Mouse (Mus musculus) forebrain, embryonic 12.5 days (tissue): ENCODE results near the gene Colgalt2. TPM values are rescaled to one million over a fixed set of nuclear protein-coding genes. Genes with fewer than 3 reads are reported as not detected.

Experiments
- ATAC-seq: fragments of 200-750 bp; cut with Nextera tagmentation; 2 replicates; pipeline ENCODE4 v1.8.0; 2017; ENCODE audit warnings: moderate TSS enrichment; ENCODE audit not compliant: low FRiP score
- H3K27ac ChIP-seq: fragments of 300-500 bp; sonication (generic); 2 replicates; pipeline ENCODE4 v1.5.1; 2016; ENCODE audit warnings: mild to moderate bottlenecking
- H3K27me3 ChIP-seq: fragments of 300-500 bp; sonication (generic); 2 replicates; pipeline ENCODE4 v1.6.1; 2016; ENCODE audit warnings: mild to moderate bottlenecking
- H3K36me3 ChIP-seq: fragments of 300-500 bp; sonication (generic); replicated peaks from 2 replicates; pipeline ENCODE4 v1.6.1; 2016; ENCODE audit warnings: mild to moderate bottlenecking
- H3K4me1 ChIP-seq: fragments of 300-500 bp; sonication (generic); 2 replicates; pipeline ENCODE4 v1.6.1; 2016
- H3K4me2 ChIP-seq: fragments of 300-500 bp; sonication (generic); 2 replicates; pipeline ENCODE4 v1.6.1; 2016; ENCODE audit warnings: mild to moderate bottlenecking, moderate library complexity
- H3K4me3 ChIP-seq: fragments of 300-500 bp; sonication (generic); replicated peaks from 2 replicates; pipeline ENCODE4 v1.5.1; 2016; ENCODE audit warnings: mild to moderate bottlenecking
- H3K9ac ChIP-seq: fragments of 300-500 bp; sonication (generic); 2 replicates; pipeline ENCODE4 v1.6.1; 2016; ENCODE audit warnings: mild to moderate bottlenecking
- H3K9me3 ChIP-seq: fragments of 300-500 bp; sonication (generic); 2 replicates; pipeline ENCODE4 v1.6.1; 2016
- WGBS: fragments of 180-500 bp; shearing (Covaris S2); methylation state at CpG from one replicate; pipeline ENCODE4 v1.1.7; 2016; 5-methylcytosine and 5-hydroxymethylcytosine counted together
- polyA plus RNA-seq: library from polyadenylated mRNA; unstranded; fragments of >200 nt; fragmentation: Nextera tagmentation; extraction: Ambion mirVana; gene quantifications from 2 replicates; pipeline ENCODE4 v1.2.1, GENCODE M21; 2016

Gene Colgalt2
- polyA plus RNA-seq, 1 experiment from 2014 or later, result 2.1 TPM

GRCm38 (mm10) chr1:152400556-152401540, 1.2 kb downstream of the Colgalt2 start:
- Histone ChIP-seq H3K36me3 (no peaks in the 10 kb centered on the region), H3K9ac (peak overlapping the region; percentile 71), H3K9me3 (no peaks in the 10 kb centered on the region), H3K4me1 (peaks cover 16% of the 10 kb centered on the region), H3K27me3 (peaks cover 24% of the 10 kb centered on the region), H3K4me2 (peak overlapping the region; percentile 96), H3K4me3 (peak overlapping the region; percentile 65), H3K27ac (no peak overlapping the region)
- 12% methylated on average over 14 of the region's 14 CpGs for WGBS
- peak; percentile 62; the same call in 1 of the 2 replicates for ATAC-seq

GRCm38 (mm10) chr1:152407021-152407946, 7.7 kb downstream of the Colgalt2 start:
- Histone ChIP-seq H3K9ac (no peak overlapping the region), H3K36me3 (no peaks in the 10 kb centered on the region), H3K9me3 (peaks cover 2% of the 10 kb centered on the region), H3K4me2 (peak overlapping the region; percentile 35), H3K27me3 (no peaks in the 10 kb centered on the region), H3K4me1 (peaks cover 4% of the 10 kb centered on the region; the same call in 1 of the 2 replicates), H3K4me3 (no peak overlapping the region), H3K27ac (no peak overlapping the region)
- 48% methylated on average over 22 of the region's 22 CpGs for WGBS
- no peak for ATAC-seq

- no peak overlapping the region for H3K27ac ChIP-seq
- 81% methylated on average over 4 of the region's 4 CpGs for WGBS
- no peak overlapping the region for H3K9ac ChIP-seq
- H3K9me3 ChIP-seq, result peaks cover 4% of the 10 kb centered on the region
- no peaks in the 10 kb centered on the region for H3K36me3 ChIP-seq
- peaks cover 6% of the 10 kb centered on the region for H3K4me1 ChIP-seq
- H3K4me3 ChIP-seq, result no peak overlapping the region
- no peak for ATAC-seq
- H3K4me2 ChIP-seq, result no peak overlapping the region
- no peaks in the 10 kb centered on the region for H3K27me3 ChIP-seq
These were observed 9.7 kb downstream of the Colgalt2 start for GRCm38 (mm10) chr1:152409356-152409755.

GRCm38 (mm10) chr1:152410657-152411056, 11.0 kb downstream of the Colgalt2 start:
- H3K4me1 ChIP-seq, result peaks cover 10% of the 10 kb centered on the region
- no peaks in the 10 kb centered on the region for H3K27me3 ChIP-seq
- H3K27ac ChIP-seq, result no peak overlapping the region
- H3K9ac ChIP-seq, result no peak overlapping the region
- no peak overlapping the region for H3K4me3 ChIP-seq
- no peaks in the 10 kb centered on the region for H3K36me3 ChIP-seq
- no peak for ATAC-seq
- H3K4me2 ChIP-seq, result no peak overlapping the region
- WGBS, result 94% methylated on average over 3 of the region's 3 CpGs
- peaks cover 4% of the 10 kb centered on the region for H3K9me3 ChIP-seq

- no peak overlapping the region for H3K27ac ChIP-seq
- H3K9me3 ChIP-seq, result peaks cover 4% of the 10 kb centered on the region
- no peak overlapping the region for H3K9ac ChIP-seq
These were observed 13.5 kb downstream of the Colgalt2 start for GRCm38 (mm10) chr1:152413116-152413515.

GRCm38 (mm10) chr1:152413961-152414360, 14.3 kb downstream of the Colgalt2 start:
- H3K27me3 ChIP-seq, result no peaks in the 10 kb centered on the region
- no peak overlapping the region for H3K27ac ChIP-seq
- no peaks in the 10 kb centered on the region for H3K36me3 ChIP-seq
- no peak overlapping the region for H3K4me2 ChIP-seq
- no peak overlapping the region for H3K9ac ChIP-seq
- peaks cover 4% of the 10 kb centered on the region for H3K9me3 ChIP-seq
- H3K4me1 ChIP-seq, result peaks cover 6% of the 10 kb centered on the region; the same call in 1 of the 2 replicates
- 80% methylated on average over 1 of the region's 1 CpGs for WGBS
- ATAC-seq, result no peak
- no peak overlapping the region for H3K4me3 ChIP-seq

More at GRCm38 (mm10) chr1:152413116-152413515, 13.5 kb downstream of the Colgalt2 start:
- 94% methylated on average over 2 of the region's 2 CpGs for WGBS
- Histone ChIP-seq H3K4me3 (no peak overlapping the region), H3K4me2 (no peak overlapping the region), H3K36me3 (no peaks in the 10 kb centered on the region), H3K27me3 (no peaks in the 10 kb centered on the region), H3K4me1 (peaks cover 6% of the 10 kb centered on the region; the same call in 1 of the 2 replicates)
- no peak for ATAC-seq

- H3K27ac ChIP-seq, result no peak overlapping the region
These were observed 14.8 kb downstream of the Colgalt2 start for GRCm38 (mm10) chr1:152414451-152414850.

GRCm38 (mm10) chr1:152416306-152416904, 16.8 kb downstream of the Colgalt2 start:
- WGBS, result 90% methylated on average over 13 of the region's 13 CpGs
- Histone ChIP-seq H3K4me2 (no peak overlapping the region), H3K27me3 (no peaks in the 10 kb centered on the region), H3K4me1 (peaks cover 6% of the 10 kb centered on the region; the same call in 1 of the 2 replicates), H3K4me3 (no peak overlapping the region), H3K27ac (no peak overlapping the region), H3K9me3 (peaks cover 4% of the 10 kb centered on the region), H3K9ac (no peak overlapping the region), H3K36me3 (no peaks in the 10 kb centered on the region)
- ATAC-seq, result no peak

More at GRCm38 (mm10) chr1:152414451-152414850, 14.8 kb downstream of the Colgalt2 start:
- H3K36me3 ChIP-seq, result no peaks in the 10 kb centered on the region
- no peak for ATAC-seq
- no peak overlapping the region for H3K4me3 ChIP-seq
- H3K4me1 ChIP-seq, result peaks cover 6% of the 10 kb centered on the region; the same call in 1 of the 2 replicates
- no peak overlapping the region for H3K4me2 ChIP-seq
- H3K27me3 ChIP-seq, result no peaks in the 10 kb centered on the region
- no peak overlapping the region for H3K9ac ChIP-seq
- H3K9me3 ChIP-seq, result peaks cover 4% of the 10 kb centered on the region
- WGBS, result 82% methylated on average over 10 of the region's 10 CpGs

GRCm38 (mm10) chr1:152417602-152418001, 18.0 kb downstream of the Colgalt2 start:
- Histone ChIP-seq H3K4me1 (peaks cover 6% of the 10 kb centered on the region; the same call in 1 of the 2 replicates), H3K36me3 (no peaks in the 10 kb centered on the region), H3K9me3 (no peaks in the 10 kb centered on the region), H3K4me2 (no peak overlapping the region), H3K9ac (no peak overlapping the region), H3K27ac (no peak overlapping the region), H3K4me3 (no peak overlapping the region), H3K27me3 (no peaks in the 10 kb centered on the region)
- ATAC-seq, result no peak
- WGBS, result 63% methylated on average over 5 of the region's 5 CpGs

- WGBS, result 93% methylated on average over 3 of the region's 3 CpGs
- no peak overlapping the region for H3K9ac ChIP-seq
- H3K36me3 ChIP-seq, result no peaks in the 10 kb centered on the region
- no peaks in the 10 kb centered on the region for H3K27me3 ChIP-seq
- no peak overlapping the region for H3K27ac ChIP-seq
- no peaks in the 10 kb centered on the region for H3K4me1 ChIP-seq
- H3K4me2 ChIP-seq, result no peak overlapping the region
- no peaks in the 10 kb centered on the region for H3K9me3 ChIP-seq
- ATAC-seq, result no peak
- no peak overlapping the region for H3K4me3 ChIP-seq
These were observed 22.7 kb downstream of the Colgalt2 start for GRCm38 (mm10) chr1:152422295-152422694.

- WGBS, result 91% methylated on average over 3 of the region's 3 CpGs
These were observed 23.4 kb downstream of the Colgalt2 start for GRCm38 (mm10) chr1:152423052-152423451.

More at GRCm38 (mm10) chr1:152423052-152423451, 23.4 kb downstream of the Colgalt2 start:
- Histone ChIP-seq H3K27ac (no peak overlapping the region), H3K27me3 (no peaks in the 10 kb centered on the region), H3K4me2 (no peak overlapping the region), H3K9me3 (no peaks in the 10 kb centered on the region), H3K4me3 (no peak overlapping the region), H3K36me3 (no peaks in the 10 kb centered on the region), H3K9ac (no peak overlapping the region), H3K4me1 (peaks cover under 1% of the 10 kb centered on the region; the same call in 1 of the 2 replicates)
- no peak for ATAC-seq
